Mouse (Mus musculus) layer of hippocampus, postnatal 14 days (tissue): ENCODE measurements around the gene Aox4. TPM values are rescaled to one million over a fixed set of nuclear protein-coding genes. Genes with fewer than 3 reads are reported as not detected.

Experiments used
- DNase-seq, 2 experiments: peaks; one replicate each; pipeline ENCODE4 v3.0.0; 2021 to 2022; ENCODE audit warnings: low spot score in 2 of 2, mixed read lengths in 1 of 2
- total RNA-seq, 2 experiments: library from RNA; stranded (reverse); gene quantifications; 2 replicates each; pipeline ENCODE4 v1.2.3; 2021

Aox4 gene
- total RNA-seq, 2 experiments from 2014 or later, result 3.5 to 3.8 TPM

DNA sequence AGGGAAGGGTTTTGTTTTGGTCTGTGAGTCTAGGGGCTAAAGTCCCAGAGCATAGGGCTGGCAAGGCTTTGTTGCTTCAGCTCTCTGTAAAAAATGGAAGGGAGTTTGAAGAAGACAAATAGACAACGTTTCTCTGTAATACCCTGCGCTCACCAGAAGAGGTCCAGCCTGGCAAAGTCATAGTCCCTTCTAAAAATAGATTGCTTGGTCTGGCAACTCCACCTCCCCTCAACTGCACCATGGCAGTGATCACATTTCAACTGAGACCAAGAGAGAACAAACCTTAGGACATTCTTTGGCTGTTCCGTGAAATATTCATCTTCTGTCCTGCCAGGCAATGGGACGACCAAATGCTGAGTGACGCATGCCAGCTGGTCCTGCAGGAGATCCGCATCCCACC lies 30.1 kb downstream of the Aox4 start:
- no peak for DNase-seq

- DNase-seq, result no peak
Observed at GRCm38 (mm10) chr1:58244487-58244886, 34.3 kb downstream of the Aox4 start.

GRCm38 (mm10) chr1:58248518-58248917 lies 38.3 kb downstream of the Aox4 start:
- DNase-seq, result no peak

DNA sequence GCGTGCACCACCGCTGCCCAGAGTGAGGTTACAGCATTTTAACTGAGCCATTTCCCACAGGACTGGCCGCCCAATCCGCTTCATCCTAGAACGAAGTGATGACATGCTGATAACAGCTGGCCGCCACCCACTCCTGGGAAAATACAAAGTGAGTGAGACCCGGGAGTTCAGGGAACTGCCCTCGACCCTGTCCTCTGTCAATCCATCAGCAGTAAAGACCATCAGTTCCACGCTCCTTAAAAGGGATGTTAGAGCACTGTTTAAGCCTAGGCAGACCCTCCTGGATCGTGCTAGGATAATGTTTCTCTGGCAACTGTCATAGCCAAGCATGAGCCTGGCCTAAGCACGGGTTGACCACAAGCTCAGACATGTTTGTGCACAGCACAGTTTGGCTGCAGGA lies 43.3 kb downstream of the Aox4 start:
- no peak for DNase-seq

DNA sequence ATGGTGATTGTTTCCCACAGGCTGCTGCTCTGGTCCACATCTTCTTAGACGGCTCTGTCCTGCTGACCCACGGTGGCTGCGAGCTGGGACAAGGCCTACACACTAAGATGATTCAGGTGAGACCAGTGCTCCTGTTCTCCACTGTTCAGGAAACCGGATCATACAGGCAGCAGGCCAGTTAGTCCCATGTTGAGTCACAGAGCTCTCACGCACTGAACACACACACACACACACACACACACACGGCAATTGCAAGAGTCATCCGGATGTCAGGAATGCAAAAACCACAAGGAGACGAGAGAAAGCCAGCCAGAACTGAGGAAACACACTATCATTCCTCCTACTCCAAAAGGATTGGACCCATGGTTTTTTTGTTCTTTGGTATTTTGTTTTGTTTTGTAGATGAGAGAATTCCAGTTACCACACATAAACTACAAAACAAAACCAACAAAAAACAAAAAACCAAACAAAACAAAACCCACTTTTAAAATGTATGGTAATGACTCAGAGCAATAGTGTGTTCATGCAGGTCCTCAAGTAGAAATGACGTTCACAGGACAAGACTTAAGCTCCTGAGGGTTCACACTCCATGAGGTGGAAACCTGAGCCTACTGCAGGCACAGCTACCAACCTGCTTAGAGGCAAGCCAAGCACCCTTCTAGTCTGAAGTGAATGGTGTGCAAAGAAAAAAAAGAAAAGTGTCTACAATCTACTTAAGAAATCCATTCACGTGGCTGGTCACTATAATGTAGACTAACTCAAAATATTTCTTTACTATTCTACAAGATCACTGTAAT lies 47.2 kb downstream of the Aox4 start:
- DNase-seq, result no peak

- no peak for DNase-seq
Observed at GRCm38 (mm10) chr1:58260311-58260710, 50.1 kb downstream of the Aox4 start.

GRCm38 (mm10) chr1:58268231-58268630 lies 58.0 kb downstream of the Aox4 start:
- DNase-seq, result no peak

DNA sequence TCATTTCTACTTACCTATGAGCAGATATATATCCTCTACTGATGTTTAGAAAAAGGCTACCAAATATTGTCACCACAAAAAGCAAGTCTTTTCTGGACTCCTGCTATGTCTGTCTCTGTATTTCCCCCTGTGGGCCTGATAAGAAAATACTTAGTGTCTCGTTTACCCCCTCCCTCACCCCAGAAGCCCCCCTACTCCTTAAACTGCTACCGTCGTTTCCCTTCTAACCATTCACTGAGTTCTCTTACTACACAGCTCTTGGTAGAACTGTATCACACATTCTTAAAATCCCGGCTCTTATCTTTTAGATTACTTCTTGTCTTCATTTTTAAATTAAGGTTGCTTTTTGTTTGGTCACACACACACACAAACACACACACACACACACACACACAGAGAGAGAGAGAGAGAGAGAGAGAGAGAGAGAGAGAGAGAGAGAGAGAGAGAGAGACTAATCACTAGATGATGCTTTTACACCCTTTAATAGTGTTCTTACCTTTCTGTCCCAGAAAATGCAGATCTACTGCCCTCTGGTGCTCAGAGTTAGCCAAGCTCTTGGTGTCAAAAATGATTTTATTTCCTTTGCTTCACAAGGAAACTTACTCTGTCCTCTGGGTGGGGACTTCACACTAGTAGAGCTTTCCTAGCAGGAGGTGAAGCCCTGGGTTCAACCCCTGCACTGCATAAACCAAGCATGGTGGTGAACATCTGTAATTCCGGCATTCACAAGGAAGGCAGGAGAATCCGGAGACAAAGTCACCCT lies 60.8 kb downstream of the Aox4 start:
- peak; percentile 56 to 79 for DNase-seq

DNA sequence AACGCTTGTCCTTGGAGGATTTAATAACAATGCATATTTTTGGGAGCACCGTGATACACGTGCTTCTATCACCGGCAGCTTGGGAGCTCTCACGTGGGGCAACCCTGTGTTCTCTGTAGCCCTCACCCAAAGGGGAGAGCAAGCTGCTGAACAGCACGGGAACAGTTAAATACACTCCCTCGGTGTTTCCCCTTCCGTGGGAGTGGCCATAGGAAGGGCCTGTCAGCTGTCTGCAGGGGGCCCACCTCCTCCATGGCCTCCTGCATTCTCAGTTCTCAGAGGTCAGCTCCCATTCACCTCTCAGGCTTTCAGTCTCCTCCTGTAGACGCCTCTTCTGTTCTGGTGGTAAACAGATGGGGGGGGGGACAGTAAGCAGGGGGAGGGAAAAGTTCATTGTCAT lies 65.7 kb downstream of the Aox4 start:
- no peak for DNase-seq

DNA sequence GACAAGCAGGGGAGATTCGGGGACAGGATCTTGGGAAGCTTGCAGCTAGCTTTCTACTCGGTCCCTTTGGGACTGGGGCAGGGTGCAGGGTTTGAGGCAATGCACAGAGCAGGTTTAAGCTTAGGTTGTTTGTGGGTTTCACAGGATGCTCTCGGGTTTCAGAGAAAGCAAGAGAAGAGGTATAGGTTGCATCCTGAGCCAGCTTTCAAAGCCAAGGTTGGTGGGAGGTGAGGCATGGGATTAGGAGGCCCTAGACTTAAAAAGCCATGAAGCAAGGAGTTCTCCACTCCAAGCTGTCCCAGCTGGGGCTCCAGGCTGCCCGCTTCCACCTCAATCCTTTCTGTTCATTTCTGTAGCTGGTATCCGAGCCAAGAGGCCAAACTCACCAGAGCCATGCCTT lies 67.8 kb downstream of the Aox4 start, which contains the start of gene Aox2:
Aox2 (plus strand) TSS at position 301 of the 400 bp plus-strand sequence.
- no peak for DNase-seq

DNA sequence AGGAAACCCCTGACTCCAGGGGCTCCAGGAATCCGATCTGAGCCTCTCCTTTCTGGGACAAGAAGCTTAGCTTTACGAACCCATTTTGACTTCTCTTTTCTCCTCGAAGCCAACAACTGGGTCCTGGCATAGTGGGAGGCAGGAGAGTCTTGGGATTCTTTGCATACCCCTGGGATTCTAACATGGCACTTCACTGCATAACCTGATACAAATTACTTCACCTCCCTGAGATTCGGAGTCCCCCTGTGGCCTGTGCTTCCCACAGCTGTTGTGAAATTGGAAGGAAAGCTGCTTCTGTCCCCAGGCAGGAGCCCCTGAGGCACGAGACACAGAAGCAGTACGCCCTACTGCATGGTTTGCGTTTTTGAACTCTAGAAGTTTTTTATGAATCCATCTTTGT lies 68.3 kb downstream of the Aox4 start:
- no peak for DNase-seq

DNA sequence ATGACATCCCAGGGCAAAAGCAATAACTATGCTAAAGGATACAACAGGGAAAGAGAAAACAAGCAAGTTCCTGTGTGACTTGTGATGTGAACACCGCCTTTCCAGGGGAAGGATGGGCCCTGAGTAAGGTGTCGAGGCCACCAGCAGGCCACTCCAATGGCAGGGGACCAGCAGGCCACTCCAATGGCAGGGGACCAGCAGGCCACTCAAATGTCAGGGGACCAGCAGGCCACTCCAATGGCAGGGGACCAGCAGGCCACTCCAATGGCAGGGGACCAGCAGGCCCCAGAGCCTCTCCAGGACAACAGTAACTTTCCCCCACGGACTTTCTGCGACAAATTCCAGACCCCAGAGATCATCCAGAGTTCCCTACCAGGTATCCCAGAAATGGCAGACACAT lies 70.2 kb downstream of the Aox4 start:
- no peak for DNase-seq

DNA sequence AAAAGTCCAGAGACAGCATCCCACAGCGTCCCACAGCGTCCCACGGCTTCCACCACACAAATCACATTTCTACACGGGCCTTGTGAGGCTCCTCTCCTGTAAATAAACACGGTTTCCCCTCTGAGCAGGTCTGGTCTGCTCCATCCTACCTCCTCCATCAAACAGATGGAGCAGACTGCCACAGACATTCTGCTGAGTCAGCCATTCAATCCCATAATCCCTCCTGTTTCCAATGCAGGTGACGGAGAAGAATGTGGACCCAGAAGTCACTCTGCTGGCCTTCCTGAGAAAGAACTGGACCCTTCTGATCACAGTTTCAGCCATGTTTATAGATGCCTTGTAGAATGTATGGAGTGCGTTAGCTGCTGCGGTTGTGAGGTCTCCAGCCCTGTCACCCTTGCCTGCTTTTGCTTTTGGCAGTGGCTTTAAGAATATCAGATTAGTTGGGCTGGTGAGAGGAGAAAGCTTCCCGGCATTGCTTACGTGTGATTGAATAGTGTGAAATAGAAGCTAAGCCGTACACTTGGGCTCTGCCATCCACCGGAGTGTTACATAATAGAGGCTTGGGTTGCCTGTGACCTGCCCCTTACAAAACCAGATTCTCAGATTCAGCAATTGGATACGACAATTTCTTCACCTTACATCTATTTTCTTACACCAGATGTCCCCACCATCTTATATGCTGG lies 70.9 kb downstream of the Aox4 start:
- no peak for DNase-seq

GRCm38 (mm10) chr1:58281625-58281988 lies 71.4 kb downstream of the Aox4 start:
- DNase-seq, result no peak

DNA sequence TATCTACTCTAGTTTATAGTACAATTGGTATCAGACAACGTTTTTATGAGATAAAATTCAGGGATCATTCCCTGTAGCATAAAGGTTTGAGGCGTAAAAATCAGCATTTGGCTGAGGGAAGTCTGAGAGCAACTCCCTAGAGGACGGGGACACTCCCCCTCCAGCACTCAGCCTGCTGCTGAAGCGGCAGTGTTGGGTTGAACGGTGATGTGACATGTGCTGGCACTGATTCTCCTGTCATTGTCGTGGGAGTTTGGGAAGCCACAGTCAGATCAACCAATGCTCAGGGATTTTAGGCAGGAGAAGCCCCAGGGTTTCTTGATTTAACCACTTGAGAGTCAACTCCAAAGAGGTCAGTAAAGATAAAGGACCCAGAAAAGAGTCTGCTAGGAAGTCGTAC lies 74.3 kb downstream of the Aox4 start:
- DNase-seq, result no peak

DNA sequence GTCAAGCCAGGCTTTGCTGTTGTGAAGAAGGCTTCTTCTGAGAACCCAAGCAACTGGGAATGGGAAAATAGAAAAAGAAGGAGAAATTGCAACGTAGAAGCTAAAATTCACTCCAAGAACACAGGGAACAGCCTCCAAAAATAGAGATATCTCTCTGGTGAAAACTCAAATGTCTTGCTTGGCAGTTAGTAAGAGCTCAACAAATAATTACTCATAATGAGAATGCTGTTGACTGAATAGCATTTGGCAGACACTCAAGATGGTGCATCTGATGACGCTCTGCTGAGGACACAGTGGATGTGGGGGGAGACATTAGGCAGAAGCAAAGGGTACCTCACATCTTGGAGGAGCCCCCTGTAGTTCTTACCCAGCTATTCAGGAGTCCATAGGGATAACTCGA lies 77.9 kb downstream of the Aox4 start:
- DNase-seq, result no peak

DNA sequence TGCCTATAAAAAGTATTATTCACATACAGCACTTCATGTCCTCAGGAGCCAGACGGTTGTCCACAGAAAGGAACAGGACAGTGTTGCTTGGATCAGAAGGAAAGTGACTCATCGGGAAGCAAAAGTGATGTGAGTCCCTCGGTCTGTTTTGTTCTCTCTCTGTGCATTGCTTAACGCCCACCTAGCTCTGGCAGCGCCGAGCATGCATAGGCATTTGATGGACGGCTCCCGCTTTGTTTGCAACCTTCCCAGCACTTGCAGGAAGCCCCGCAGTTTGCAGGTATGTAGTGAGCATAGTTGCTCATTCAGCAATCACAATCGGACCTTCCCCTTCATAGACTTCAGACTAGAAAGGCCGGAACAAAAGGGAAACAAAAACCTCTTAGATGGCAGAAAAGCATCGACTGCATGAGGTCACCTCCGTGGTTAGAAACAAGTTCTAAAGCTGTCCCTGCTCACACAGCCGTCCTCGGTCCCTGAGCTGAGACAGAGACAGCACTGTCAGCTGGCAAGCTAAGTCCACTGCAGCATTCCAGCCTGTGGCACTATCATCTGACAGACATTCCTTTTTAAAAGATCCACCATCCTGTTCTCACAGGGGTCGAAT lies 79.8 kb downstream of the Aox4 start:
- DNase-seq, result no peak

DNA sequence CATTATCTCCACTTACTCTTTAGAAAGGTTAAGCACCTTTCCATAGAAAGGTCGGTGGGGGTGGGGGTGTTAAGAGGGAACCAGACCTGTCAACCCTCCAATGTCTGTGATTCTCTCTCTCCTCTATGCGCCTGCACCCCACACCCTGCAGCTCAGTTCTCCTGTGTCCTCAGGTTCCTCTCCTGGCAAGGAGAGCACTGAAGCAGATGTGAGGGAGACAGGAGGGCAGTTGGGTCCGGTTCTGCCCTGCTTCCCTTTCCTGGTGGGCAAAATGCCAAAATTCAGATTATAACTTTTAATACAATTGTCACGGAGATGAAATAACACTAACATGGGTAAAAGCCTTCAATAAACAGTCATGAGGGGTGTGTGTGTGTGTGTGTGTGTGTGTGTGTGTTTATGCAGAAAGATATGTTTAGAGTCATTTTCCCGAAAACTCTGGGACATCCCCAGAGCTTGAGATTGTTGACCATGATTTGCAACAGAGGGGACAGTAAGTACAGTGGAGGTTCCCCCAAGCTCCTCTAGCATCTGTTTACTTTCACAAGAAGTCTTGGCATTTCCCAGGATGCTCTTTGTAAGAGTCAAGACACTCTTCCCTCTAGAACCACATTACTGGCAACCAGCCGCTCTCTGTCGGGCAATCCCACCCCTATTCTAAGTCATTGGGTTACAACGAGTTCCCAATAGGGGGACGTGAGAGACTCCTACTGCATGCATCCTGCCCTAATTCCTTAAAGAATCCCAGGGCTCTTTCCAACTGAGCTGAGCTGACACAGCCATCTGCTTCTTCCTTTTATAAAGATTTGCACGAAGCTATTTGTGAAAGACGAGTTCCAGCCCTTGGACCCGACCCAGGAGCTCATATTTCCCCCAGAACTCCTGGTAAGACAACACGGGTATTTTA lies 81.5 kb downstream of the Aox4 start:
- no peak for DNase-seq

GRCm38 (mm10) chr1:58294730-58295129 lies 84.5 kb downstream of the Aox4 start:
- DNase-seq, result no peak

DNA sequence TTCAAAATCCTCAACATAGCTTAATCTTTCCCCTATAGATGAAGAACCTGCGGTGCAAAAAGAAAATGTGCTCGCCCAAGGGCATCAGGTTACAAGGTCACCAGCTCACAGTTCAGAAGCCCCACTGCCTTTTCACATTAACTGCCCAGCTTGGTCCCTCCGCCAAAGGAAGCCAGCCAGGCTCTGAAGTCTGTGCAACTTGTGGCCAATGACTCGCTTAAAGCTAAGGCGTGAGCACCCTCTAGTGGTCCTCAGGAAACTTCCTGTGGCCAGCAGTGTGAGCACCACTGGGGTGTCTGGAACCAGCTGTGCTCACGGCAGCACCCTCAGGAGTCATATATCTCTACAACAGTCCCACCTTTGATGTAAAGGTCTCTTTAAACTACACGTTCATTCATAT lies 86.1 kb downstream of the Aox4 start:
- DNase-seq, result peak; percentile 62 to 71

DNA sequence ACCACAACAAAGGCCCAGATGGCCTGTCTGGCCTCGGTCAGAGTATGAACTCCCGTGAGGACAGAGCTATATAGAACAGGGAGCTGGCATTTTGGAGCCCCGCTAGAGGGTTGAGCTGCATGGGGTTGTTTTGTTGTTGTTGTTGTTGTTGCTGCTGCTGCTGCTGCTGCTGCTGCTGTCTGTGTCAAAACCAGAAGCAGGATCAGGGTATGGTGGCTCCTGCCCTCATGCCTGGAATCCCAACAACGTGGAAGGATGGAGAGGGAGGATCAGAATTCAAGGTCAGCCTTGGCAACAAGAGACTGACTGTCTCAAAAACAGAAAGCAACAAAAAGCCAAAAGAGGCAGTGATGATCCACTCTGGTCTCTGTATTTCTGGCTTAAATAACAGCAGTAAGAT lies 86.6 kb downstream of the Aox4 start:
- DNase-seq, result no peak
